Mouse (Mus musculus) gastrocnemius, postnatal 36 days (tissue): ENCODE measurements around the gene Itga2b. TPM values are rescaled to one million over a fixed set of nuclear protein-coding genes. Genes with fewer than 3 reads are reported as not detected.

ENCODE experiments used
- DNase-seq, 2 experiments: peaks; one replicate each; pipeline ENCODE4 v3.0.0; 2022
- intact Hi-C: fragments of 180-260 bp; cut with DNase I; formaldehyde crosslinking; loops from one replicate; pipeline ENCODE4 v1.15.1; 2025
- total RNA-seq, 2 experiments: library from RNA; stranded (reverse); gene quantifications; 2 replicates each; pipeline ENCODE4 v1.2.3; 2021

Itga2b gene
- total RNA-seq, 2 experiments from 2014 or later: 0.56 to 1.1 TPM

DNA sequence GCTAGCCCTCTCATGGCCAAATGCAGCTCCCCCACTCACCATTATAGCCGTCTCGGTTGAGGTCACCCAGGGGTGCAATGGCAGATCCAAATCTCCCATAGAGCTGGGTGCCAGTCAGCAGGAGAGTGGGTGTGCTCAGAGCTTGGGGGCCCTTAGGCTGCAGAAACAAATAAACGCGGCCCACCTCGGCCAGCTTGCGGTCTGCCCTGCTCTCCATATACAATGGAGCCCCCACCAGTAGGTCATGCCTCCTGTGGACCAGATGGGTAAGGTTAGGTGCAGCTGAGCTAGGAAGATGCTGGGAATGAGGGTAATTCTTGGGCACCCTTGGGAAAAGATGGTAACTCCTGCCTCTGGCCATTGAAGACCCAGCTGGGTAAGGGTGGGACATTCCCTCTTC lies 5.0 kb downstream of the Itga2b start:
- intact Hi-C loops: no loop called here
- no peak for DNase-seq

DNA sequence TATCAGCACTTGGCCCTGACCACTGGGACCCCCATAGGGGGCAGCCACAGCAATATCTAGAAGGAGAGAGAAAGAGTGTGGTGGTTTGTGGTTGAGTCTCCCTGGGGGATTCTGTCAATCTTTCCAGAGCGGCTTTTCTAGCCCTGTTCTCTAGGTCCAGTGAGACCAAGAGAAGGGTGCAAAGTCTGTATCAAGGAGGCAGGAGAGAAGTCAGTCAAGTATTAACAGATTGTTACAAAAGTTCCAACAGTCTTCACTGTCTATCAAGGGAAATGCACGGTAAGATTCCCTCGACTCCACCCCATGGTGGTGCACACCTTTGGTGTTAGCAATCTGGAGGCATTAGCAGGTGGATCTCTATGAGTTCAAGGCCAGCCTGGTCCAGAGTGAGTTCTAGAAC lies 8.2 kb downstream of the Itga2b start:
- DNase-seq: no peak
- intact Hi-C loops: no loop called here

- no peak for DNase-seq
- intact Hi-C loops: no loop called here
These were observed 9.4 kb downstream of the Itga2b start for GRCm38 (mm10) chr11:102460541-102460940.

DNA sequence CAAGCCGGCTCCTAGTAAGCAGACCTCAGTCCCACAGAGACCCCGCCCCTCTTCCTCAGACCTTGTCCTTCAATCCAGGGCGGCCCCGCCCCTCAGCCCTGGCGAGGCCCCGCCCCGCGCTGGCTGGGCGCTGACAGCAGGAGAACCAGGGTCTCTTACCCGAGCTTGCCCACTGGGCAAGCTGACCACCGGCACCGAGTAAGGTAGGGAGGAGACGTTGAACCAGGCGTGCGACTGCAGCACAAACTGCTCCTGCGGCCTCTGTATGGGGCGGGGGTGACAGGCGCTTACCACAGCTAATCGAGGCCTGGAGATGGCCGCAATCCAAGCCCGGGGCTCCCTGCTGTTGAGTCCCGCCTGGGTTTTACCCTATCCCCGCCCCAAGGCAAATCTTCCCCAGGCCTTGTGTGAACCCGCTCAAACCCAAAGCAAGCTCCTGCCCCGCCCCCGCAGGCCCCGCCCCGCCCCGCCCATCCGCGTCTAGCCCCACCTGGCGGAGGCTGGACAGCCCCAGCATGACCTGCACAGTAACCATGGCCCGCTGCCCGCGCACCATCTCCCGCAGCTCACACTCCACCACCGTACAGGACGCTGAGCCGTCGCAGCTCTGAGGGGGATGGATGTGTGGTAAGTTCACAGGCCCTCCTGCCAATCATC lies 14.1 kb downstream of the Itga2b start:
- intact Hi-C loops: no loop called here
- DNase-seq: peak; percentile 51 to 58

- no peak for DNase-seq
- intact Hi-C loops: no loop called here
These were observed 16.8 kb downstream of the Itga2b start for GRCm38 (mm10) chr11:102453131-102453530.

GRCm38 (mm10) chr11:102449043-102450008 lies 20.6 kb downstream of the Itga2b start:
- intact Hi-C loops: no loop called here
- no peak for DNase-seq

DNA sequence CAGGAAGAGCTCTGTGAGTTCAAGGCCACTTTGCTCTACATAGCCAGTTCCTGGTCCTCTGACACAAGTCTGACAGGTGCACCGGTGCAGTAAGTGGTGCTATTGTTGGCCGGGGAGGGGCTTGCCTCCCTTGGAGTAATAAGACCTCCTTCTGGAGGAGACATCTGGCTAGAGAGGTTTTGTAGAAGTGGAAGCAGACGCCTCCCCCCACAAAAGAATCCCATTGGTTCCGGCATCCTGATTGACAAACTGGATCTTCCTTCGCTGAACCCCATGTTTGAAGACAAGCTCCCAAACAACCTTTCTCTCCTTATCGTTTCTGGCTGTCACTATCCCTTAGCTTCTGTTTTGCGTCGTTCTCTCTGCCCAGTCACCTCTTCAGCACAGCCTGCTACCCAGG lies 21.6 kb downstream of the Itga2b start:
- intact Hi-C loops: no loop called here
- DNase-seq: no peak

DNA sequence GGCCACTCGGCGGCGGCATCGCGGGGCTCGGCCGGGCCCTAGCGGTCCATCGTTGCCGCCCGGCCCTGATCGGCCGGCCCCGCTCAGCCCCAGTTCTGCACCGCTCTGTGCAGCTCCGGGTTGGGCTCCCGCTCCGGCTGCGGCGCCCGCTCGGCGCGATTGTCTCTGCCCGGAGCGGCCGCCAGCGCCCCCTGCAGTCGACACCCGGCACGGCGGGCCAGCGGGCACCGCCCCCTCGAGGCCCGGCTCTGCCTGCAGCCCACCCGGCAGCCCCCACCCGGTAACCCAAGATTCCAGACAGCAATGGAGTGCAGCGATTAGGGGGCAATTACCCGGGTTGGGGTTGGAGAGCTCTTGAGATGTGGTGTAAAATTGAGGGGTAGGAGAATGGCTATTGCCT lies 22.4 kb downstream of the Itga2b start, which contains the start of gene Fam171a2:
TSS of gene Fam171a2 (minus strand) at position 186 of the 400 bp plus-strand sequence.
- peak; percentile 65 to 67 for DNase-seq
- intact Hi-C loops: no loop called here

GRCm38 (mm10) chr11:102446581-102447461 lies 23.1 kb downstream of the Itga2b start:
- intact Hi-C loops: no loop called here

DNA sequence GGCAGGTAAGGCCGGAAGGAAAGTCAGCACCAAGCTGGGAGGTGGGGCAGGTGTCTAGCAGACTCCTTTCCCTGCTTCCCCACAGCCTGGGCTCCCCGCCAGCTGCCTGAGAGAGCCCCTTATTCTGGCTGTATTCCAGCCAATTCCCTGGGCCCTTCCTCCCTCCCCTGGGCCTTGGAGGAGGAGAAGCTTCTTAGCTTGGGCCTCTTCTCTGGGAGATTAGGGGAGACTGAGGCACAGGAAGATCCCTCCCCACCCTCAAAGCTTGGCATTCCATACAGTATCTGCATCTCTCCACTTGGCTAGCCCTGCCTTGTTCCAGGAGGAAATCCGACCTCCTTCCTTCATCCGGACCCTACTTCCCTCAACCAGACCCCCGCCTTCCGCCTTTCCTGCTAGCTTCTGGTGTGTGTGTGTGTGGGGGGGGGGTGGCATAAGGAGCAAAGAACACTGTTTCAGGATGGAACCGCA lies 24.0 kb downstream of the Itga2b start:
- intact Hi-C loops: no loop called here
- no peak for DNase-seq

More at GRCm38 (mm10) chr11:102446581-102447461, 23.1 kb downstream of the Itga2b start:
- DNase-seq: no peak

DNA sequence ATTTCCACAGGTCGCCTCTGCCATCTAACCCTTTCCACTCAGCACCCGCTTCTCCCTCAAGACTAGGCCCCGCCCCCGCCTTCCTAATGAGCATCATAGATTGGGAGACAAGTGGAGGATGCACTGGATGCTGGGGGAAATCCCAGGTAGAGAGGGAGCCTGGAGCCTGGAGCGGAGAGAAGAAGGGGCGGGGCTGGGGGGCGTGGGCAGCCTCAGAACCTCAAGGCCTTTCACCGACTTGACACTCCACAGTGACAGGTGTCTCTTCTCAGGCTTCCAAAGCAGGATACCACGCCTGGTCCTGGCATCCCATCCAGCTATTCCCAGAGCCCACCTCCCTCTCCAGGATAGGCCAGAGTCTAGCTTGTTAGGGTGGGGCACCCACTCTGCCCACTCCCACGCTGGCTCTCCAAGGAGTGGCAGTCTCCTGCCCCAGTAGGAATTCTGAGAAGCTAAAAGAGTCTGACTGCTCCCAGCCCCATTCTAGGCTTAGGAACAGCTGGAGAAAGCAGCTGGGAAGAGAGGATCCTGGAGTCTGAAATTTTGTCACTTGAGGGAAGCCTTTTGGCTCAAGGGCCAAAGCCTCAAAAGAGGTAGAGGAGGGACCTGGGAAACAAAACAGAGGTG lies 24.5 kb downstream of the Itga2b start:
- intact Hi-C loops: no loop called here
- DNase-seq: no peak

DNA sequence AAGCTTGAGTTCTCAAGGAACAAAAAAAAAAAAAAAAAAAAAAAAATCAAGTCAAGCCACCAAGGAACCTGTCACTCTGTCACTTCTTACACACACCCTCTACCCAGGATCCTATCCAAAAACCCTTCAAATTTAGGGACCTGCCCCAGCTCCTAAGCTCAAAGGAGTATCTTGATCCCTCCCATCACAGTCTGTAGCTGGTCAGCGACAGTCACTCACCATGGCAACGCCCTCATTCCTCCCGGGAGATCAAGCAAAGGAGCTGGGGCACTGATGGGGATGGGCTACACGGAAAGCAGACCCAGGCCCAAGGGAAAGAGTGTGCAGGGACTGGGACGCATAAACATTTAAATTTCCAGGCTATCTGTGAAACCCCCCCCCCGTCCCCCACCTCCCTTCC lies 25.1 kb downstream of the Itga2b start:
- intact Hi-C loops: no loop called here
- no peak for DNase-seq

GRCm38 (mm10) chr11:102444321-102444720 lies 25.6 kb downstream of the Itga2b start:
- DNase-seq: no peak
- intact Hi-C loops: no loop called here

- DNase-seq: no peak
- intact Hi-C loops: no loop called here
These were observed 26.2 kb downstream of the Itga2b start for GRCm38 (mm10) chr11:102443740-102444139.

GRCm38 (mm10) chr11:102442089-102442488 lies 27.8 kb downstream of the Itga2b start:
- intact Hi-C loops: no loop called here

DNA sequence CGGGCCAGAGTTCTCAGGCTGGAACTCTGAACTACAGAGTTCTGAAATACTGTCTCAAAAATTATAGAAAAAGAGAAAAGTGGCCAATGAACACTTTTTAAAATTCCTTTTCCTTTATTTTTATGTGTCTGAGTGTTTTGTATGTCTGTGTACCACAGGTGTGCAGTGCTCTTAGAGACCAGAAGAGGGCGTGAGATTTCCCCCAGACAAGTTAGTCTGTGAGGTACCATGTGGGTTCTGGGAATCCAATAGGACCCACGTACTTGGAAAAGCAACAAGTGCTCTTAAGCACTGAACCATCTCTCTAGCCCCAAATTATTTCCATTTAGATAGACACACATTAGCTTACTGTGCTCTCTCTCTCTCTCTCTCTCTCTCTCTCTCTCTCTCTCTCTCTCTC lies 28.5 kb downstream of the Itga2b start:
- no peak for DNase-seq
- intact Hi-C loops: no loop called here

More at GRCm38 (mm10) chr11:102442089-102442488, 27.8 kb downstream of the Itga2b start:
- DNase-seq: no peak

DNA sequence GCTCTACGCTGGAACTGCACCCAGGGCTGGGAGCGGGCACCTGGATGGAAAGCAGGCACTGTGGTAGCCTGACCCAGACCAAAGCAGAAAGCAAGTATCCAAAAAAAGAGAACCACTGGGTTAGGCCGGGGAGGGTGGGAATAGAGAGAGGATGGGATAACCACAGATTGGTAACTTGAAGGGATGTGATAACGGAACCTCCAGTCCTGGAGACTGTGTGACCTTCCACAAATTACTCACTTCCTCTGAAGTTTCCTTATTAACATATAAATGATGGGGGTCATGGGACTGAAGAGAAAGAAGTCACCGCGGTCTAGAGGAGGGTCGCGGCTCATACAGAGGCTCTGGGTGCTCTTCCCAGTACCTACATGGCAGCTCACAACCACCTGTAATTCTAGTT lies 29.7 kb downstream of the Itga2b start:
- intact Hi-C loops: no loop called here
- DNase-seq: no peak

GRCm38 (mm10) chr11:102439093-102440082 lies 30.5 kb downstream of the Itga2b start:
- no peak for DNase-seq
- intact Hi-C loops: no loop called here
